Mouse (Mus musculus): Measurements from ENCODE around the gene Lypd6b.

Gene Lypd6b

GRCm38 (mm10) chr2:49869782-49870514 lies 82.5 kb downstream of the Lypd6b start:
- no peak for DNase-seq (ENCODE audit: low read depth)

DNA sequence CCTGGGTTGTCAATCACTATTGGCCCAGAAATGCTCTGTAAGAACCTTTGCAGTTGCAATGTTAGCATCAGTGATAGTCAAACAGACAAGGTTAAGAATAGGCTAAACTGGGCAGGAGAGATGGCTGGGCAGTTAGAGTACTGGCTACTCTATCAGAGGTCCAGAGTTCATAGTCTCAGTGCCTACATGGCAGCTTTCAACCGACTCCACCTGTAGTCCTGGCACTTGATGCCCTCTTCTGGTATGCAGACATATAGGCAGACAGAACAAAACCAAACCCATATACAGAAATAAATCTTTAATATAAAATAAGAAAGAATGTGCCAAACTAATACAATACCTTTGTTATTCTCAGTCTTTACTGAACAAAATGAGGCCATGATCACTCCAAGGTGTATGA lies 83.5 kb downstream of the Lypd6b start:
- DNase-seq (ENCODE audit: low read depth) = no peak

DNA sequence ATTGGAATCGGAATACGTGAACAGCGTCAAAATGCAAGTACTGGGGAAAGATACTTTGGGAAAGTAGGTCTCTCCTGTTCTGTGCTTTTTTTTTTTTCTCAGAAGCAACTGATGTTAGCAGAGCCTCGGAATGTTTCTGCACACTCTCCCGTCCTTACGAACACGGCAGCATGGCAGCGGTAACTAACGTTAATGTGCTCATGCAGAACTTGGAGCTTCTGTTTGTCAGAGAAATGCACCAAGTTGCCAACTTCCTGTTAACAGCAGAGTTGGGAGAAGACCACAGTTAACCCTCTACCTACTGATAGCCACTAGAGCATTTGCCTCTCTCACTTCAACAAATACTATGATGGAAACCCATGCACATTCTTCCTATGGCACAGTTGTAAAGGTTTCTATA lies 93.0 kb downstream of the Lypd6b start:
- DNase-seq (ENCODE audit: low read depth) = no peak

- no peak for DNase-seq (ENCODE audit: low read depth)
Measured at GRCm38 (mm10) chr2:49881002-49881401, 93.5 kb downstream of the Lypd6b start.

GRCm38 (mm10) chr2:49882461-49882860 lies 95.0 kb downstream of the Lypd6b start:
- DNase-seq (ENCODE audit: low read depth) = no peak

DNA sequence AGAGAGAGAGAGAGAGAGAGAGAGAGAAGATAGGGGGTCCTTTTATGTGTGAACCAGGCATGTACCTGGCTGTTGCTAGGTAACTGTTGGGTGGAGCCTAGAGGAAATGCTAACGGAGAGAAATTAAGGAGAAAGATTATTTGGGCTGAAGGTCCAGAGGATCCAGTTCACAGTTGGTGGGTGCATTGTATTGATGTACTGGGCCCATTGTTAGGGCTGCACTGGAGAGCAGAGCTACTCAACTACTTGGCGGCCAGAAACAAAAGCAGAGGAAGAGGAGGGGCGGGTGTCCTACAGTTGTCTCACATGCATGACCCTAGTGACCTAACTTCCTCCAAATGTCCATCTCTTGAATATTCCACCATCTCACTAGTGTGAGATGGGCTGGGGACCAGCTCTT lies 96.5 kb downstream of the Lypd6b start:
- no peak for DNase-seq (ENCODE audit: low read depth)

- no peak for DNase-seq (ENCODE audit: low read depth)
Measured at GRCm38 (mm10) chr2:49886209-49886608, 98.7 kb downstream of the Lypd6b start.

DNA sequence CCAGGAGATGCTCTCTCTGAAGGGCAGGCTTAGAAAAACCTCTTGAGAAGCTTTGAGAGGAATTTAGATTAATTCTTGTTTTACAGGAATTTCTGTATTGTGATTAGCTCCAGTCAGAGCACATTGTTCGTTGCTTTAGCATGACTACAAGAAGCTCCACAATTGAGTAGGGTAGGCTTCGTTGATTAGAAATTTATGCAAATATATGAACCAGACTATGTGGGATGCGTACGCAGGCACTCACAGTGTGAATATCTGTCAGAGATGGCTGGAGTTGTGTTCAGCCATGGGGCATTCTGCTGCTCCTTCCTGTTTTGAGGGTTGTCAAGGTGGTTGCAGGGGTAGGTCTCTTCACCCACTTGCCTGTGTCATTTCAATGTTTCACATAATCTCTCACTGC lies 100.9 kb downstream of the Lypd6b start:
- DNase-seq (ENCODE audit: low read depth) = no peak

DNA sequence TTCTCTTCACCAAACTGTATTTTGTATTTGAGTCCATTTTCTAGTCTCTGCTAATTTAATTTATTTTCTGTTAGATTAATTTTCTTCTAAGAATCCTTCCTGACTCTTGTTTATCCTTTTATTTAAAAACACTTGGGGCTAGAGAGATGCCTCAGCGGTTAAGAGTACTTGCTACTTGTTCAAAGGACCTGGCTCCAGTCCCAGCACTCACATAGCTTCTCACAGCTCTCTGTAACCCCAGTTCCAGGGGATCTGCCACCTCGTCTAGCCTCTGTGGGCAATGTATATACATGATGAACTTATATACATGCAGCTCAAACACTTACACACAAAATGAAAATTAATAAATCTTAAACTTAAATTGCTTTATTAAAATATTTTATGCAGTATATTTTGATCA lies 103.2 kb downstream of the Lypd6b start:
- DNase-seq (ENCODE audit: low read depth) = no peak

DNA sequence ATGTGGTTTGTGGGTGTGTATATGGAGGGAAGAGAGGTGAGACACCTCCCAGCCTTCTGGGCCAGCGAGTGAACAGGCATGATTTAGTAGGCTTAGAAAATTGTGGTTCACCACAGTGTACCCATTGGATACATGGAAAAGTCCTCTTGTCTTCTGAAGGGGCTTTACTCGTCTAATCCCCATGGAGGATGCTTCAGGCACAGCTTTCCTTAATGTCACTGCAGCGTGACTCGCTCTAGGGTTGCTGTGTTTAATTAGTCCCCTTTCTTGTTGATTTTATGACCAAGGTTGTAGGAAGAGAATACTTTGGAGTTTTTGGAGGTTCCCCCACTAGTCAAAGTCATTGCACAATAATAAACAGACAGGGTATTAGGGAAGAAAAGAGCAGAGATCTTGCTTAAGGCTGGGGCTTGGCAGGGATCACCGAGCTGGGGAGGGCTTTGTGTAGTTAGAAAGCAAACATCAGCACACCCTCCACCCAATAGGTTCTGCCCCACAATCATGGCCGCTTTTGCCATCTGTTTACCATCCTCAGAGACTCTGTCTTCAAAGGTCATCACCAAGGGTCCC lies 122.4 kb downstream of the Lypd6b start:
- DNase-seq (ENCODE audit: low read depth) = no peak

DNA sequence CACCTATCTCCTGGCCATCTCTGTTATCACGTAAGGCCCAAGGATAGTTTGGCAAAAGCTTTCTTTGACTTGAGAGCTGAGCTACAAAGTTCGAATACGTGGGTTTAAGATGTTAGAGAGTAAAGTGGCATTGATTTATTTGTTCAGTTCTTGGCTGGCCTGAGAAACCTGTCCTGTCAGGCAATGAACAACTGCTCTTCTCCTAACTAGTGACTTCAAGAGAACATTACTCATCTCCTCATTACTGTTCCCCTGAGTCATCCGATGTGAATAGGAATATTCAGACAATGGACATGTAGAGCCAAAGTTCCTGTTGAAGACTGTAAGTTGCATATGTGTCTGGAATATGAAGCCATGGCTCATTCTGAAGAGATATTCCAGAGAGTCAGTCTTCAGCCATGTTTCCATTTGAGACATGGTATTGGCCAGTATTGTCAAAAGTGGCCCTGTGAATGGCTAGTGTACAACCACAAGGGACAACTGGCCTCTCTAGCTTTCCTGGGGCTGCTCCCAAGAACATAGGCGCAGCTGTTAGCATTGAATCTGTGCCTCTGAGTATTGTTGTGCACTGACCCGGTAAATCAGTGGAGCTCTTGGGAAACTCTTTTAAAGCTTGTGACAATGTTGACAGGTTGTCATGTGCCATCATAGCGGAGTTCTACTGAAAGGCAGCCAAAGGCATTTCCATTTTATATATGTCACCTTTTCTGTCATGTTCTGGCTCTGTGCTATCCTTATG lies 124.0 kb downstream of the Lypd6b start:
- DNase-seq (ENCODE audit: low read depth) = no peak

DNA sequence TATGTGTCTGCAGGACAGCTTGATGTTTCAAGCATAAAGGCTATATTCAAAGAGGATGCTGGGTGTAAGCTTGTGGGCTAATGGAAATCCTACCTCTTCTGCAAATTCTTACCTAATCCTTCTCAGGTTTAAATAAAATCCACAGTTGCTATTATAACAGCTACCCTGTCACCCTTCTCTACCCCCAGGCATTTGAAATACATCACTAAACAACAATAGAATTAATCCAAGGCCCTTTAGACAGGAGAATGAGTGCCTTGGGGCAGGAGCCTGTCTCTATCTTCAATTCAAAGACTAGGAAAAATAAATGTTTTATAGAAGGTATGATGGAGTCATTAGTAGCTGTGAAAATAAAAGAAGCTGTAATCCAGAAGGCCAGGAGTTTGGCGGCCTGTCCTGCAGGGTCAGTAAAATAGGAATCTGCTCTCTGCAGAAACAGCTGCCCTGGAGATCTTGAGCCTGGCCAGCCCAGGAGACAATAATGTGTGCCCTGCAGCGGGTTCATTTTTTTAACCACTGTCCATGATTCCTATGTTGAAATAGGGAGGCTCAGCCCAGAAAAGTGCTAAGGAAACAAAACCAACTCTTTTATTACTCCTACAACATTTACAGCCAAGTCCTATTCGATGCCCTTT lies 124.9 kb downstream of the Lypd6b start:
- no peak for DNase-seq (ENCODE audit: low read depth)

DNA sequence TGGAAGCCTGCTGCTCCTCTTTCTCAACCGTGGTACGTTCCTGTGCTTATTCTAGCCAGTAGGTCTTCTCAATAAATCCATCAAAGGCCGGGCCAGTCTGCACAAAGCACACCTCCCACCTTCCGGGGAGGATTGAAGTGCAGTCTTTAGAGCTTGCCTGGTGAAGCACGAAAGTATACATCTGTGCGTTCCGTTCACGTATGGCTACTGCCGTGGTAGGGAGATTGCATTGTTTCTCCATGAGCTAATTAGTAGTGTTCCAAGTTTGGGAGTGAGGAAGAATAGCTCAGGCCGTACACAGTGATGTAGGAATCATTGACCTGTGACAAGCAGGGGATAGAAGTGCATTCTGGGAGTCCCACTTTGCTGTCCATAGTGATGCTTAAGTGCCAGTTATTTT lies 130.0 kb downstream of the Lypd6b start:
- DNase-seq (ENCODE audit: low read depth) = no peak

- DNase-seq (ENCODE audit: low read depth) = no peak
Measured at GRCm38 (mm10) chr2:49918132-49918531, 130.6 kb downstream of the Lypd6b start.

DNA sequence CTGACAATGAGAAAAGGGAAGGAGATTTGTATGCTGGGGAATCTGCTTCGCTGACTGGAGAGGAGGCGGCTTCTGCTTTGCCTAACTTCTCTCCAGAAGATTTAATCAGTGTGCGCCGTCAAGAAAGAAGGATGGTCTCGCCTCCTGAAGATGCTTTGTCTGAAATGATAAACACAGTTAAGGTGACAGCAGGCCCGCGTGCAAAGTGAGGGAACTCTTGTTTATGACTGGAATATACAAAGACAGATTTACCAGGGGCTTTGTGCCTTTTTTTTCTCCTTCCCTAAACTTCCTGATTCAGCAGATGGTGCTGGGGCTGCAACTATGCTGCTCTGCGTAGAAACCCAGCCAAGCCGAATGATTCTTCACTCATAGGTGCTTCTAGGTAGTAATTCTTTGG lies 131.2 kb downstream of the Lypd6b start:
- no peak for DNase-seq (ENCODE audit: low read depth)

- DNase-seq (ENCODE audit: low read depth) = no peak
Measured at GRCm38 (mm10) chr2:49921948-49922347, 134.5 kb downstream of the Lypd6b start.

GRCm38 (mm10) chr2:49922810-49923209 lies 135.3 kb downstream of the Lypd6b start:
- no peak for DNase-seq (ENCODE audit: low read depth)

DNA sequence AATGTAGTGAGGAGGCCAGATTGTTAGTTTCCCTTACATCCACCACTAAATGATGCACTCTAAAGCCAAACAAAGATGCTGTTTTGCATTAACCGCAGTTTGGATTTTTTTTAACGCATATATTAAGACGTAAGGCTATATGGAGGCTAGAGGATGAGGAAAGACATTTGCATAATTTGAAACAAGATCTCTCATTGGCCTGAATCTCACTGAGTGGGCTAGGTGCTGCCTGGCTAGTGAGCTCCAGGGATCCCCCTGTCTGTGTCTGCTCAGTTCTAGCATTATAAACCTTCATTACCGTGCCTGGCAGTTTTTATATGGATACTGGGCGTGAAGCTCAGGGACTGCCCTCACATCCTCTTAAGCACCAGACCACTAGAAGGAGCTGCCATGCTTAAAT lies 138.7 kb downstream of the Lypd6b start:
- DNase-seq (ENCODE audit: low read depth) = no peak

GRCm38 (mm10) chr2:49927362-49927761 lies 139.9 kb downstream of the Lypd6b start:
- no peak for DNase-seq (ENCODE audit: low read depth)

- DNase-seq (ENCODE audit: low read depth) = no peak
Measured at GRCm38 (mm10) chr2:49929931-49930330, 142.4 kb downstream of the Lypd6b start.

GRCm38 (mm10) chr2:49937621-49938020 lies 150.1 kb downstream of the Lypd6b start:
- no peak for DNase-seq (ENCODE audit: low read depth)

DNA sequence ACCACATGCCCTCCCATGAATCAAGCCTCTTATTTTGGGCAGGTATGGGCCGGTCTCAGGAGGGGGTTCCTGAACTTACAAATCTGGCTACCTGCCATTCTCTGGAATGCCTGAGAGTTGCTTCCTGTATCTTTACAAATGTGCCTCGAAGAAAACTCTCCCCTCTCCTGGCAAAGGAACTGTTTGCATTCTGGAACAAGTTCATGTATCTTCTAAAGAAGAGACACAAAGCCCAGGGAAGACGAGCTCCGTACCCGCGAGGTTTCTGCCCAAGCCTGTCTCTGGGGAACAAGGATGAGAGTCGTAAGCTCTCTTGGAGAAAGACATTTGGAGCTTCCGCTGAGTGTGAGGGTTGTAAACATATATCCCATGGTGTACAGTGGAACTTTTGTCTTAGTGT lies 150.8 kb downstream of the Lypd6b start:
- no peak for DNase-seq (ENCODE audit: low read depth)

GRCm38 (mm10) chr2:49940372-49940771 lies 152.9 kb downstream of the Lypd6b start:
- no peak for DNase-seq (ENCODE audit: low read depth)
